Comparison of ENCODE assay signal across 7 mouse cellular contexts in genomic region chr1:162549615-162550283, GRCm38 (mm10). TPM values are rescaled to one million over a fixed set of nuclear protein-coding genes. Genes with fewer than 3 reads are reported as not detected.
DNase-seq lines count a peak whose midpoint lies in the region; ATAC-seq and TF ChIP-seq lines count a peak whose summit lies in the region.

No protein-coding gene starts in this region.

- no peak overlapping the region for H3K4me3 ChIP-seq in kidney, adult 2 months (ENCODE audit: insufficient read depth, low read depth, low read length)
- no peak overlapping the region for H3K4me3 ChIP-seq in kidney, embryonic 15.5 days (replicated peaks)
- no peak overlapping the region for H3K4me3 ChIP-seq in E14TG2a.4 (replicated peaks; ENCODE audit: low read length)
- no peak overlapping the region for H3K4me3 ChIP-seq in forebrain, embryonic 10.5 days

- H3K4me2 ChIP-seq in kidney, embryonic 15.5 days = no peak overlapping the region

- H3K36me3 ChIP-seq in kidney, adult 2 months (ENCODE audit: control insufficient read depth, insufficient read depth, low read length) = no peaks in the 10 kb centered on the region
- H3K36me3 ChIP-seq in kidney, embryonic 15.5 days = peaks cover 17% of the 10 kb centered on the region
- H3K36me3 ChIP-seq in E14TG2a.4 (ENCODE audit: insufficient read depth, low read length) = peaks cover 18% of the 10 kb centered on the region
- peaks cover 18% of the 10 kb centered on the region for H3K36me3 ChIP-seq in forebrain, embryonic 10.5 days (replicated peaks)

- peak; percentile 40 for DNase-seq in kidney, adult 2 months
- DNase-seq in brain, embryonic 14.5 days (ENCODE audit: low read depth) = peak; percentile 68
- DNase-seq in right cerebral cortex, postnatal 10 days (ENCODE audit: low spot score in 2 of 2) = no peak
- DNase-seq in forebrain, embryonic 10.5 days (ENCODE audit: extremely low spot score, low spot score) = no peak

- peaks cover 7% of the 10 kb centered on the region; the same call in 1 of the 2 replicates for H3K4me1 ChIP-seq in kidney, adult 2 months (ENCODE audit: control insufficient read depth, insufficient read depth, low read length)
- peaks cover 16% of the 10 kb centered on the region for H3K4me1 ChIP-seq in kidney, embryonic 15.5 days
- peaks cover 39% of the 10 kb centered on the region for H3K4me1 ChIP-seq in E14TG2a.4 (replicated peaks; ENCODE audit: low read depth, low read length)
- peaks cover 28% of the 10 kb centered on the region for H3K4me1 ChIP-seq in forebrain, embryonic 10.5 days

- no peaks in the 10 kb centered on the region for H3K9me3 ChIP-seq in kidney, embryonic 15.5 days (replicated peaks)
- no peaks in the 10 kb centered on the region for H3K9me3 ChIP-seq in E14TG2a.4 (ENCODE audit: low read length)
- no peaks in the 10 kb centered on the region for H3K9me3 ChIP-seq in forebrain, embryonic 10.5 days

- no peak overlapping the region for H3K27ac ChIP-seq in kidney, adult 2 months (ENCODE audit: insufficient read depth, low read depth, low read length)
- H3K27ac ChIP-seq in kidney, embryonic 15.5 days = no peak overlapping the region
- H3K27ac ChIP-seq in forebrain, embryonic 10.5 days = no peak overlapping the region

- H3K9ac ChIP-seq in kidney, embryonic 15.5 days = no peak overlapping the region

- ATAC-seq in kidney, embryonic 15.5 days (replicated peaks; ENCODE audit: low FRiP score) = no peak
- ATAC-seq in megakaryocyte, adult 5-6 weeks (ENCODE audit: poor library complexity, severe bottlenecking) = 0 out of 2 replicates have a peak, but pooled peaks have one; percentile 11

- no peaks in the 10 kb centered on the region for H3K27me3 ChIP-seq in kidney, adult 2 months (replicated peaks; ENCODE audit: control insufficient read depth, insufficient read depth, low read length)
- no peaks in the 10 kb centered on the region for H3K27me3 ChIP-seq in kidney, embryonic 15.5 days
- H3K27me3 ChIP-seq in E14TG2a.4 (ENCODE audit: insufficient read depth, low read length) = peaks cover 5% of the 10 kb centered on the region; the same call in 1 of the 2 replicates
- H3K27me3 ChIP-seq in forebrain, embryonic 10.5 days (ENCODE audit: poor library complexity, severe bottlenecking) = no peaks in the 10 kb centered on the region

- no peak for TF ChIP-seq POLR2A in kidney, adult 2 months (IDR thresholded peaks at IDR 0.05; ENCODE audit: low read depth, low read length)
- no peak for TF ChIP-seq POLR2A in brain, embryonic 14.5 days (IDR thresholded peaks at IDR 0.05; ENCODE audit: borderline replicate concordance, extremely low read depth, insufficient read depth, insufficient read length, poor library complexity, severe bottlenecking)

- 0 out of 2 replicates have a peak, but pooled peaks have one; percentile 21 for TF ChIP-seq CTCF in kidney, adult 2 months (conservative IDR thresholded peaks at IDR 0.05; ENCODE audit: insufficient read depth, insufficient read length, low read depth, low read length)
- TF ChIP-seq CTCF in E14TG2a.4 (conservative IDR thresholded peaks at IDR 0.05; ENCODE audit: low read length) = peak; percentile 51
- peak; percentile 48; the same call in 1 of the 2 replicates for TF ChIP-seq CTCF in brain, embryonic 14.5 days (IDR thresholded peaks at IDR 0.05; ENCODE audit: borderline replicate concordance, extremely low read depth, insufficient read depth, insufficient read length)

- 79% methylated on average over 5 of the region's 5 CpGs for WGBS in kidney, adult 2 months
- 75% methylated on average over 5 of the region's 5 CpGs for WGBS in kidney, embryonic 15.5 days
- WGBS in forebrain, embryonic 10.5 days = 74% methylated on average over 5 of the region's 5 CpGs

RNA-seq across cellular contexts. Expression of gene Mettl13, which starts 1.4 kb away (rescaled TPM):
- 4.9 and 5.7 TPM in 2 replicates for polyA plus RNA-seq in kidney, adult 2 months (2012; rRNA removed)
- polyA plus RNA-seq in kidney, embryonic 15.5 days (2015; fragmentation: Nextera tagmentation; extraction: Ambion mirVana) = 24.9 and 26.9 TPM in 2 replicates
- polyA plus RNA-seq in brain, embryonic 14.5 days (2012; rRNA removed) = 16.7 and 18.0 TPM in 2 replicates
- total RNA-seq in megakaryocyte, adult 5-6 weeks (2015) = 1.9 and 3.2 TPM in 2 replicates
- total RNA-seq in megakaryocyte, adult 5-6 weeks (2017) = 4.7 and 5.8 TPM in 2 replicates
- polyA plus RNA-seq in forebrain, embryonic 10.5 days (2016; fragmentation: Nextera tagmentation; extraction: Ambion mirVana) = 32.8 and 34.8 TPM in 2 replicates

RNA-seq across cellular contexts. Expression of gene Vamp4, which starts 20.6 kb away (rescaled TPM):
- polyA plus RNA-seq in kidney, adult 2 months (2012; rRNA removed) = 11.4 and 11.6 TPM in 2 replicates
- polyA plus RNA-seq in kidney, embryonic 15.5 days (2015; fragmentation: Nextera tagmentation; extraction: Ambion mirVana) = 54.3 and 58.4 TPM in 2 replicates
- 36.0 and 39.4 TPM in 2 replicates for polyA plus RNA-seq in brain, embryonic 14.5 days (2012; rRNA removed)
- total RNA-seq in megakaryocyte, adult 5-6 weeks (2015) = 78.4 and 90.1 TPM in 2 replicates
- total RNA-seq in megakaryocyte, adult 5-6 weeks (2017) = 43.3 and 43.5 TPM in 2 replicates
- polyA plus RNA-seq in forebrain, embryonic 10.5 days (2016; fragmentation: Nextera tagmentation; extraction: Ambion mirVana) = 49.0 and 49.2 TPM in 2 replicates

Comparison
In these comparisons a context has a peak if more than half of its experiments do, and no peak if none do; other contexts are left out.
1. DNase-seq: peak in kidney, adult 2 months (single experiment) and brain, embryonic 14.5 days (single experiment); none in right cerebral cortex, postnatal 10 days (0 of 2) and forebrain, embryonic 10.5 days (single experiment).
2. Peak in every context shown above with its lines, with median percentiles within 50 percentile points of each other: CTCF ChIP-seq.